Mouse (Mus musculus) bone marrow macrophage, adult 2 months (primary cell): ENCODE results near the gene Ssbp2.

Experiments
- CTCF ChIP-seq: IDR thresholded peaks from 2 replicates; pipeline ENCODE4 v1.5.1; 2012; ENCODE audit warnings: low read depth, mild to moderate bottlenecking, low read length, moderate library complexity
- POLR2A ChIP-seq: IDR thresholded peaks from 2 replicates; pipeline ENCODE4 v1.6.1; 2012; ENCODE audit warnings: mild to moderate bottlenecking, low read depth, low read length, borderline replicate concordance

DNA sequence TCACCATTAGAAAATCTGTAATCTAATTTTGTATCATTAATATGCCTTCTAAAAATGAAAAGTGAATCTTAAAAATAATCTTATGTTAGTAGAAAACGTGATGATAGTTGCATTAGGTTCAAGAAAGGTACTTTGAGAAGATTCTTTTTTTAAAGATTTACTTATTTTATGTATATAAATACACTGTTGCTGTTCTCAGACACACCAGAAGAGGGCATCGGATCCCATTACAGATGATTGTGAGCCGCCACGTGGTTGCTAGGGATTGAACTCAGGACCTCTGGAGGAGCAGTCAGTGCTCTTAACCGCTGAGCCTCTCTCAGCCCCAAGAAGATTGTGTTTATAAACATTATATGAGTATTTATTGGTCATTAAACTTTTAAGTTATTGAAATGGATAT is 126.3 kb downstream of the Ssbp2 start:
- TF ChIP-seq POLR2A (no peak), CTCF (no peak)
